Mouse (Mus musculus) midbrain, embryonic 16.5 days (tissue): Measurements from ENCODE around the gene Ntan1. TPM values are rescaled to one million over a fixed set of nuclear protein-coding genes. Genes with fewer than 3 reads are reported as not detected.
A peak's percentile ranks its signal among the peaks of the same experiment; 100 is the strongest.

Experiments used
- ATAC-seq: fragments of 200-750 bp; cut with Nextera tagmentation; 2 replicates; pipeline ENCODE4 v1.8.0; 2017; ENCODE audit warnings: moderate TSS enrichment
- H3K27ac ChIP-seq: fragments of 300-500 bp; sonication (generic); 2 replicates; pipeline ENCODE4 v1.5.1; 2014; ENCODE audit warnings: mild to moderate bottlenecking, low read length, mixed read lengths
- H3K27me3 ChIP-seq: fragments of 300-500 bp; sonication (generic); 2 replicates; pipeline ENCODE4 v1.6.1; 2014; ENCODE audit warnings: low read depth, low read length, mixed read lengths; ENCODE audit not compliant: control insufficient read depth, insufficient read depth
- H3K36me3 ChIP-seq: fragments of 300-500 bp; sonication (generic); 2 replicates; pipeline ENCODE4 v1.6.1; 2014; ENCODE audit warnings: mild to moderate bottlenecking, low read length, moderate library complexity, mixed read lengths; ENCODE audit not compliant: control insufficient read depth, insufficient read depth
- H3K4me1 ChIP-seq: fragments of 300-500 bp; sonication (generic); 2 replicates; pipeline ENCODE4 v1.6.1; 2014; ENCODE audit warnings: mild to moderate bottlenecking, low read length, mixed read lengths; ENCODE audit not compliant: control insufficient read depth, insufficient read depth
- H3K4me2 ChIP-seq: fragments of 300-500 bp; sonication (generic); 2 replicates; pipeline ENCODE4 v1.6.1; 2014; ENCODE audit warnings: mild to moderate bottlenecking, low read length, mixed read lengths
- H3K4me3 ChIP-seq: fragments of 300-500 bp; sonication (generic); 2 replicates; pipeline ENCODE4 v1.5.1; 2014; ENCODE audit warnings: low read depth, mild to moderate bottlenecking, low read length, moderate library complexity, mixed read lengths
- H3K9ac ChIP-seq: fragments of 300-500 bp; sonication (generic); 2 replicates; pipeline ENCODE4 v1.6.1; 2014; ENCODE audit warnings: low read depth, low read length, mixed read lengths
- H3K9me3 ChIP-seq: fragments of 300-500 bp; sonication (generic); replicated peaks from 2 replicates; pipeline ENCODE4 v1.6.1; 2014; ENCODE audit warnings: mild to moderate bottlenecking, low read length, mixed read lengths; ENCODE audit not compliant: control insufficient read depth, poor library complexity, severe bottlenecking
- WGBS: fragments of 180-500 bp; shearing (Covaris S2); extraction: QIAGEN DNeasy Blood & Tissue Kit; methylation state at CpG from one replicate; pipeline ENCODE4 v1.1.7; 2014; 5-methylcytosine and 5-hydroxymethylcytosine counted together
- polyA plus RNA-seq: library from polyadenylated mRNA; unstranded; fragments of >200 nt; fragmentation: Nextera tagmentation; extraction: Ambion mirVana; gene quantifications from 2 replicates; pipeline ENCODE4 v1.2.1, GENCODE M21; 2015

Ntan1 gene
- polyA plus RNA-seq, 1 experiment from 2014 or later, result 209 TPM

DNA sequence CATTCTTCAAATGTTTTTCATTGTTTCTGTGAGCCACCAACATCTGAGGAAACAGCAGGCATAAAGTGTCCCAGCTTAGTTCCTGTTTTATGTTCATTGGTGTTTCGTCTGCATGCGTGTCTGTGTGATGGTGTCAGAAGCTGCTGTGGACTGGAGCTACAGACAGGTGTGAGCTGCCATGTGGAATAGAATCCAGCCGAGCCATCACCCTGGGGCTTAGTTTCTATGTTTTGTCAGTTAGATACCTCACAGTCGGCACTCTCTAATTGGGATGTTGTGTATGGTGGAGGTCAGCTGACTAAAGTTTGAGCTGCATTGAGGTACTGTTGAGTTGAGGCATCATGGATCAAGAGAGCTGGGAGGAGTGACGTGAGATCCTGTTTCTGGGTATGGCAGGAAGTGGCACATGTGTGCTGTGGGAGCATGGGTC is 21.9 kb upstream of the Ntan1 start:
- Histone ChIP-seq H3K9ac (no peak overlapping the region), H3K27me3 (no peaks in the 10 kb centered on the region), H3K4me2 (no peak overlapping the region), H3K4me3 (no peak overlapping the region), H3K27ac (no peak overlapping the region), H3K4me1 (no peaks in the 10 kb centered on the region), H3K9me3 (no peaks in the 10 kb centered on the region), H3K36me3 (peaks cover 62% of the 10 kb centered on the region)
- 92% methylated on average over 5 of the region's 5 CpGs for WGBS
- ATAC-seq, result no peak

DNA sequence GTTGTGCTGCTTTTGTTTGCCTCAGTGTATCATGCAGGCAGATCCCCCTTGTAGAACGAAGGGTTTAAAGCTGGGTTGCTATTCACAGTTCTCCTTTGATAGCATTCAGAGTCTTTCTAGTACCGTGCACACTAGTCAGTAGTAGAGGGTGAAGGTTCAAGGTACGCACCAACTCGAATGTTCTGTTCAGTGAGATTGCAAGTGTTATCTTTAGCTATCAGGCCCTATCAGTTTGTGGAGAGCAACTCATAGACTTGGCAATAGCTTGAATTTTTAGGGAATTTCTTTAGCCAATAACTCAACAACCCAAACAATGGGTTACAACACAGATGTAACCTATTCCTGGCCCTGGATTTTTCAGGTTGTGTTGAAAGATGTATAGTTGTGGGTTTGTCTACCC is 17.4 kb upstream of the Ntan1 start:
- Histone ChIP-seq H3K9ac (no peak overlapping the region), H3K27ac (no peak overlapping the region), H3K4me3 (no peak overlapping the region), H3K9me3 (no peaks in the 10 kb centered on the region), H3K4me2 (no peak overlapping the region), H3K36me3 (peaks cover 45% of the 10 kb centered on the region), H3K27me3 (no peaks in the 10 kb centered on the region), H3K4me1 (no peaks in the 10 kb centered on the region)
- no peak for ATAC-seq
- 96% methylated on average over 4 of the region's 4 CpGs for WGBS

DNA sequence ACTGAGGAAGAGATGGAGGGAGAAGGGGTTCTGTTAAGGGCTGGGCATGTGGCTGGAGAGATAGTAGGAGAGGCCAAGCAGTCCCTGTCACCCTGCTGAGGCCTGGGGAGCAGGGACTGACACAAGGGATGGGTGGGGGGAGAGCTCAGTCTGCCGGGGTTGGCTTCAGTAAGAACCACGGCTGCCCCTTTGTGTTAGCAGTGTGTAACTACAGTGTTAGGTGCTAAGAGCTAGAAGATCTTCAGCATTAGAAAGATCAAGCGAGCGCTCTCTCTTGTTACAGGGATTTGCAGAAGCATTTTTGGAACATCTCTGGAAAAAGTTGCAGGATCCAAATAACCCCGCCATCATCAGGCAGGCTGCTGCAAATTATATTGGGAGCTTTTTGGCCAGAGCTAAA is 14.0 kb upstream of the Ntan1 start:
- H3K4me3 ChIP-seq, result no peak overlapping the region
- H3K27me3 ChIP-seq, result no peaks in the 10 kb centered on the region
- no peak overlapping the region for H3K27ac ChIP-seq
- peaks cover 44% of the 10 kb centered on the region for H3K36me3 ChIP-seq
- no peak for ATAC-seq
- WGBS, result 83% methylated on average over 5 of the region's 5 CpGs
- no peak overlapping the region for H3K4me2 ChIP-seq
- no peaks in the 10 kb centered on the region for H3K9me3 ChIP-seq
- H3K9ac ChIP-seq, result no peak overlapping the region
- no peaks in the 10 kb centered on the region for H3K4me1 ChIP-seq

DNA sequence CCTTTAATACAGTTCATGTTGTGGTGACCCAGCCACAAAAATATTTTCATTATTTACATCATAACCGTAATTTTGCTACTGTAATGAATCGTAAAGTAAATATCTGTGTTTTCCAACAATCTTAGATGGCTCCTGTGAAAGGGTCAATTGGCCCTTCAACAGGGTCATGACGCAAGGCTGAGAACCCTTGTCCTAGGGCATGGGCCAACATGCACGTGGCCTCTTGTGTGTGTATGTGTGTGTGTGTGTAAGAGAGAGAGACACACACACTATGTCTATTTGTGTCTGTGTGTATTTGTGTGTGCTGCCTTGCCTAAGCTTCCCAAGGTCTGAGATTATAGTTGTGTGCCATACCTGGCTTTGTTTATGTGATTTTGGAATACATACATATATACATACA is 11.0 kb upstream of the Ntan1 start:
- WGBS, result 97% methylated on average over 4 of the region's 4 CpGs
- no peak overlapping the region for H3K9ac ChIP-seq
- no peak overlapping the region for H3K27ac ChIP-seq
- no peak overlapping the region for H3K4me3 ChIP-seq
- no peak overlapping the region for H3K4me2 ChIP-seq
- no peak for ATAC-seq
- H3K36me3 ChIP-seq, result peaks cover 43% of the 10 kb centered on the region
- no peaks in the 10 kb centered on the region for H3K27me3 ChIP-seq
- no peaks in the 10 kb centered on the region for H3K9me3 ChIP-seq
- H3K4me1 ChIP-seq, result no peaks in the 10 kb centered on the region

DNA sequence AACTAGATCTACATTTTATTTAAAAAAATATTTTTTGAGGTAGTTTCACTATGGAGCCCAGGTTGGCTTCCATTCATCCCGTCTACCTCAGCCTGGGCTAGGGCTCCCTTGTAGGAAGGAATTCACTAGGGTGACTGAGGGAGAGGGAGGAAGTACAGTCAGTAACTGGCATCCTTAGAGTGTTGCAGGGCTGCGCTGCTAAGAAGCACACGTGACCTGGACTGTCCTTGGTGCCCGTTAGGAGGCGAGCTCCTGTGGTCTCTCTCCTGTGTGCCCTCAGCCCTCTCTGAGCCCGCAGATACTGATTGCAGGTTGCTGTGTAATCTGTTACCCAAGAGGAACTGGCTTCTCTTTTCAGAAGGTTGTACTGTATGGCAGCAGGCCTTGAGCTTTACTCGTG is 10.2 kb upstream of the Ntan1 start:
- Histone ChIP-seq H3K9ac (no peak overlapping the region), H3K27ac (no peak overlapping the region), H3K36me3 (peaks cover 45% of the 10 kb centered on the region), H3K27me3 (no peaks in the 10 kb centered on the region), H3K9me3 (no peaks in the 10 kb centered on the region), H3K4me1 (no peaks in the 10 kb centered on the region), H3K4me2 (no peak overlapping the region), H3K4me3 (no peak overlapping the region)
- no peak for ATAC-seq
- 93% methylated on average over 7 of the region's 7 CpGs for WGBS

DNA sequence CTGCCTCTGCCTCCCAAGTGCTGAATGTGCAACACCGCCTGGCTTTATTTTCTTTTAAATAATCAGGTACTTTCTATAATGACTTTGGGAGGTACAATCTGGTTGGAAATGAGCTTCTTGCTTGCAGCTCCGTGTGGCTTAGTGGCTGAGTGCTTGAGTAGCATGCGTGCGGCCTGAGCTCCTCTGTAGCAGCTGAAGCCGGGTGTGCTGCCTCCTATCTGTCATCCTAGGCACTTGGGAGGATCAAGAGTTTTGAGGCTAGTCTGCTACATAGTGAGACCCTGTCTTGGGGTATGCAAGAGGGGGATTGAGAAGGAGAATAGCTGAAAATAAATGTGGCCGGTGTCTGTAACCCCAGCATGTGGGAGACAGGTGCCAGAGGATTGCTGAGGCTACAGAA is 6.5 kb upstream of the Ntan1 start:
- Histone ChIP-seq H3K27me3 (no peaks in the 10 kb centered on the region), H3K27ac (no peak overlapping the region), H3K4me3 (no peak overlapping the region), H3K4me2 (no peak overlapping the region), H3K4me1 (no peaks in the 10 kb centered on the region), H3K36me3 (peaks cover 42% of the 10 kb centered on the region), H3K9me3 (no peaks in the 10 kb centered on the region), H3K9ac (no peak overlapping the region)
- ATAC-seq, result no peak
- WGBS, result 92% methylated on average over 6 of the region's 6 CpGs

DNA sequence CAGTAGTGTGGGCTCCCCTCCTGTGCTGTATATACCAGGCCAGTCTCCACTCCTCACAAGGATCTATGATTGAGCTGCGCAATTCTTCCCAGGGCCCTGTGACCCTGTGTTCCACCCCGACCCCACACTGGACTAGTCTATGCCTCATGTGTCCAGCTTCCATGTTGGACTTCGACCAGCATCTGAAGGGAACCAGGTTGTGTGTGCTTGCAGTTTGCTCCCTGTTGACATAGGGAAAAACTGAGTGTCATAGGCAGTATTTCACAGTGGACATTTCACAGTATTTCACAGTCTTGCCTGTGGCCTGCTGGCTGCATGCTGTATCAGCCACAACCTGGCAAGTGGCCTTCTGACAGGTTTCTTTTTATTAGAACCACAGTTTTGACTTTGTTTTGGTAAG is 5.4 kb upstream of the Ntan1 start:
- Histone ChIP-seq H3K36me3 (peaks cover 39% of the 10 kb centered on the region), H3K9me3 (no peaks in the 10 kb centered on the region), H3K27me3 (no peaks in the 10 kb centered on the region), H3K4me1 (peaks cover 3% of the 10 kb centered on the region), H3K9ac (no peak overlapping the region), H3K4me3 (no peak overlapping the region), H3K27ac (no peak overlapping the region), H3K4me2 (no peak overlapping the region)
- ATAC-seq, result no peak
- 95% methylated on average over 3 of the region's 3 CpGs for WGBS

DNA sequence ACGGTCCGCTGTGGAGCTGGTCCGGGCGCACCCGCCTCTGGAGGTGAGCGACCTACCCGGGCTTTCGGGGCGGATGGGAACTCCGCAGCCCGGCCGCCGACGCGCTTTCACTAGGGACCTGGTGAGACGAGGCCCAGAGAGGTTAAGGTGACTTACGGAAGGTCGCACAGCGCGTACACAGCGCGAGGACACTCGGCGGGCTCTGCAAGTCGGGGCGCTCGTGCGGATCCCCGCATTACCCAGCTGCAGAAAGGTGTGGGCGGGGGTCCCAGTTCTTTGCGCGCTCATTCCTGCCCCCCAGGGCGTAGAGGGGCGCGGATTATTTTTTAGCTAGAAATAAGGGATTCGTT is 724 bp downstream of the Ntan1 start:
- no peaks in the 10 kb centered on the region for H3K27me3 ChIP-seq
- under 1% methylated on average over 36 of the region's 36 CpGs for WGBS
- no peak; the same call in 1 of the 2 replicates for ATAC-seq
- H3K4me1 ChIP-seq, result peaks cover 20% of the 10 kb centered on the region
- peaks cover 4% of the 10 kb centered on the region; the same call in 1 of the 2 replicates for H3K36me3 ChIP-seq
- peak overlapping the region; percentile 85 for H3K4me3 ChIP-seq
- peak overlapping the region; percentile 90 for H3K27ac ChIP-seq
- H3K9me3 ChIP-seq, result no peaks in the 10 kb centered on the region
- peak overlapping the region; percentile 73 for H3K4me2 ChIP-seq
- peak overlapping the region; percentile 94 for H3K9ac ChIP-seq

DNA sequence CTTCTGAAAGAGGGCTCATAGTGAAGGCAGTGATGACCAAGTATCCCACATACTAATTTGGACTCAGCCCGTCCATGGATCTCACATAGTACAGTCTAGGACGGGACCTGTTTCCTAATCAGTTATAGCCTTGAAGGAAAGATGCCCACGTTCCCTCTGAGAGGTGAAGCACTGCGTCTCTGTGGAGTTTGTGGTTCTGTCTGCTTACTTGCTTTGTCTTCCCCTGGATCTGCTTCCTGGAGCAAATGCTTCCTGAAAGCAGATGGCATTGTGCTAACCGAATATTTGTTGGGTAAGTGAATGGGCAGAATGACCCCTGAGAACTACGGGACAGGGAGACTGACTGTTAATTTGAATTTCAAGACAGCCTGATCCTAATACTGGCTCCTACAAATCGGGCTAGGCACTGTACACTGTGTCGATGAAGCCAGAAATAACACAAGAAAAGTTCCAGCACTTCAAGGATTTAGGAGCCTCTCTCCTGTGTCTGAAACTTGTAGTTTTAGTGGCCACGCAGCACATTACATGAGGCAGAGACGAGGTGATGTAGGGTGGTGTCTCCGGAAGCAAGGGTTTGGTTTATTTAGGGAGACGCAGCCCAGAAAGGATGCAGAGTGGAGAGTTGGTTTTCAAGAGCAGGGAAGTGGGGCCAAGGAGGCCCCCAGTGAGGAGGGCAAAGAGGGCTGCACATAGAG is 1.3 kb downstream of the Ntan1 start:
- Histone ChIP-seq H3K4me2 (peak overlapping the region; percentile 73), H3K27me3 (no peaks in the 10 kb centered on the region), H3K9ac (peak overlapping the region; percentile 94), H3K4me3 (peak overlapping the region; percentile 85), H3K27ac (peak overlapping the region; percentile 90), H3K36me3 (no peaks in the 10 kb centered on the region), H3K9me3 (no peaks in the 10 kb centered on the region), H3K4me1 (peaks cover 20% of the 10 kb centered on the region)
- ATAC-seq, result no peak; the same call in 1 of the 2 replicates
- 32% methylated on average over 12 of the region's 12 CpGs for WGBS
